Mouse (Mus musculus) thymus, postnatal 36 days (tissue): Measurements from ENCODE around the gene Foxf2.

Experiments used
- DNase-seq, 2 experiments: peaks; one replicate each; pipeline ENCODE4 v3.0.0; 2022; ENCODE audit warnings: mixed read lengths in 2 of 2

The Foxf2 gene

GRCm38 (mm10) chr13:31626183-31626801, 676 bp downstream of the Foxf2 start:
- no peak for DNase-seq

GRCm38 (mm10) chr13:31626991-31627625, 1.5 kb downstream of the Foxf2 start:
- no peak for DNase-seq

- no peak for DNase-seq
Observed at GRCm38 (mm10) chr13:31627864-31628690, 2.5 kb downstream of the Foxf2 start.

GRCm38 (mm10) chr13:31628691-31629180, 3.1 kb downstream of the Foxf2 start:
- no peak for DNase-seq

GRCm38 (mm10) chr13:31629321-31629851, 3.8 kb downstream of the Foxf2 start:
- DNase-seq = no peak

GRCm38 (mm10) chr13:31630051-31630450, 4.4 kb downstream of the Foxf2 start:
- DNase-seq = no peak

- DNase-seq = no peak
Observed at GRCm38 (mm10) chr13:31630551-31630950, 4.9 kb downstream of the Foxf2 start.

- DNase-seq = no peak
Observed at GRCm38 (mm10) chr13:31631291-31631690, 5.7 kb downstream of the Foxf2 start.

- DNase-seq = peak; percentile 52 to 57
Observed at GRCm38 (mm10) chr13:31632450-31632849, 6.8 kb downstream of the Foxf2 start.

GRCm38 (mm10) chr13:31633259-31633658, 7.6 kb downstream of the Foxf2 start:
- DNase-seq = no peak

GRCm38 (mm10) chr13:31635546-31635945, 9.9 kb downstream of the Foxf2 start:
- DNase-seq = no peak

GRCm38 (mm10) chr13:31641517-31641916, 15.9 kb downstream of the Foxf2 start:
- DNase-seq = no peak

GRCm38 (mm10) chr13:31652131-31652745, 26.6 kb downstream of the Foxf2 start:
- no peak for DNase-seq

GRCm38 (mm10) chr13:31656249-31656648, 30.6 kb downstream of the Foxf2 start:
- DNase-seq = no peak

- no peak for DNase-seq
Observed at GRCm38 (mm10) chr13:31658212-31658611, 32.6 kb downstream of the Foxf2 start.

- DNase-seq = peak in 1 of 2 experiments; percentile 7
Observed at GRCm38 (mm10) chr13:31658963-31659362, 33.3 kb downstream of the Foxf2 start.

- no peak for DNase-seq
Observed at GRCm38 (mm10) chr13:31661211-31661610, 35.6 kb downstream of the Foxf2 start.

GRCm38 (mm10) chr13:31665376-31665775, 39.8 kb downstream of the Foxf2 start:
- DNase-seq = no peak

GRCm38 (mm10) chr13:31667919-31668524, 42.4 kb downstream of the Foxf2 start:
- DNase-seq = no peak

- no peak for DNase-seq
Observed at GRCm38 (mm10) chr13:31672093-31672492, 46.5 kb downstream of the Foxf2 start.
